Mouse (Mus musculus) hindbrain, embryonic 10.5 days (tissue): ENCODE results near the gene Prpf6. TPM values are rescaled to one million over a fixed set of nuclear protein-coding genes. Genes with fewer than 3 reads are reported as not detected.
A peak's percentile ranks its signal among the peaks of the same experiment; 100 is the strongest.

Experiments
- DNase-seq: peaks from one replicate; pipeline ENCODE4 v3.0.0-alpha.2; 2017; ENCODE audit warnings: low spot score
- H3K27ac ChIP-seq: fragments of 300-500 bp; sonication (generic); 2 replicates; pipeline ENCODE4 v1.5.1; 2016; ENCODE audit warnings: mild to moderate bottlenecking, moderate library complexity
- H3K27me3 ChIP-seq: fragments of 300-500 bp; sonication (generic); 2 replicates; pipeline ENCODE4 v1.6.1; 2016; ENCODE audit warnings: mild to moderate bottlenecking; ENCODE audit not compliant: poor library complexity, insufficient read depth, severe bottlenecking
- H3K36me3 ChIP-seq: fragments of 300-500 bp; sonication (generic); 2 replicates; pipeline ENCODE4 v1.6.1; 2016; ENCODE audit warnings: mild to moderate bottlenecking, moderate library complexity
- H3K4me1 ChIP-seq: fragments of 300-500 bp; sonication (generic); replicated peaks from 2 replicates; pipeline ENCODE4 v1.6.1; 2016; ENCODE audit warnings: mild to moderate bottlenecking
- H3K4me3 ChIP-seq: fragments of 300-500 bp; sonication (generic); 2 replicates; pipeline ENCODE4 v1.5.1; 2016; ENCODE audit warnings: mild to moderate bottlenecking, moderate library complexity
- H3K9me3 ChIP-seq: fragments of 300-500 bp; sonication (generic); 2 replicates; pipeline ENCODE4 v1.6.1; 2016; ENCODE audit warnings: mild to moderate bottlenecking, moderate library complexity
- WGBS: fragments of 180-500 bp; shearing (Covaris S2); methylation state at CpG from one replicate; pipeline ENCODE4 v1.1.7; 2016; 5-methylcytosine and 5-hydroxymethylcytosine counted together
- polyA plus RNA-seq: library from polyadenylated mRNA; unstranded; fragments of >200 nt; fragmentation: Nextera tagmentation; extraction: Ambion mirVana; gene quantifications from 2 replicates; pipeline ENCODE4 v1.2.1, GENCODE M21; 2016

The Prpf6 gene
- polyA plus RNA-seq, 1 experiment from 2014 or later, result 65.0 TPM

DNA sequence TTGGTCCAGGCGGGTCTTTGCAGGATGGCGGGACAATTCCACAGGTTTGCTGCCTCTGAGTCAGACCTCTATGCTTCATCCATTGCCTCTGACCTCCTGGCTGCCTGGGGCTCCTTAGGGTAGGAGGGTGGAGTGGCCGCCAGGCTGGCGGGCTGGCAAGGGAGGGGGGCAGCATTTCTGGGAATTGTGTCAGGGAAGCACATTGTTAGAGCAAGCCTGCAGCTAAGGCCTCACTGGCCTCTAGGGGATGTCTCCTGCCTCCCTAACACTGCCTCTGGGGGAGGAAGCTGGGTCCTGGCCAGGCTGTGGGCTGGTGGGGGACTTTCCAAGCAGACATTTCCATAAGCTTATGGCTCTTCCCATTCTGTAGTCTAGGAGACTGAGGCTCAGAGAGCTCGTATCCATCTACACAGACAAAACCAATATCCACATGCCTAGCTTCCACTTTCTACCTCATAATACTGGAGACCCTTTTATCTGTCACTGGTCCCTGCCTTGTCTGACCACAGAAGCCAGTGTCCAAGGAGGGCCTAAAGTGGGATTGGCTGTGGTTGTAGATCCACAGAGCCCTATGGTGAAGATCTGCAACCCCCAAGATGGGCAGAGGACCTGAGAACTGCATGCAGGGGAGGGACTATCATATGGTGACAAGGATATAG lies 85.6 kb downstream of the Prpf6 start:
- H3K36me3 ChIP-seq, result no peaks in the 10 kb centered on the region
- 54% methylated on average over 5 of the region's 5 CpGs for WGBS
- DNase-seq, result no peak
- no peak overlapping the region for H3K4me3 ChIP-seq
- peaks cover 74% of the 10 kb centered on the region for H3K4me1 ChIP-seq
- H3K9me3 ChIP-seq, result no peaks in the 10 kb centered on the region
- H3K27me3 ChIP-seq, result peaks cover 32% of the 10 kb centered on the region
- peak overlapping the region; percentile 86 for H3K27ac ChIP-seq

GRCm38 (mm10) chr2:181677755-181678098 lies 86.1 kb downstream of the Prpf6 start:
- H3K4me3 ChIP-seq, result no peak overlapping the region
- H3K27ac ChIP-seq, result peak overlapping the region; percentile 86
- H3K27me3 ChIP-seq, result peaks cover 27% of the 10 kb centered on the region
- WGBS, result 53% methylated on average over 3 of the region's 3 CpGs
- H3K36me3 ChIP-seq, result no peaks in the 10 kb centered on the region
- no peaks in the 10 kb centered on the region for H3K9me3 ChIP-seq
- H3K4me1 ChIP-seq, result peaks cover 70% of the 10 kb centered on the region
- no peak for DNase-seq

- Histone ChIP-seq H3K9me3 (no peaks in the 10 kb centered on the region), H3K4me3 (no peak overlapping the region), H3K27ac (no peak overlapping the region), H3K36me3 (no peaks in the 10 kb centered on the region), H3K4me1 (peaks cover 60% of the 10 kb centered on the region), H3K27me3 (peaks cover 16% of the 10 kb centered on the region)
- peak; percentile 74 for DNase-seq
- 50% methylated on average over 1 of the region's 1 CpGs for WGBS
Observed at GRCm38 (mm10) chr2:181678780-181679179, 87.1 kb downstream of the Prpf6 start.

- Histone ChIP-seq H3K27me3 (0 out of 2 replicates have a peak, but pooled peaks cover 6% of the 10 kb centered on the region), H3K36me3 (0 out of 2 replicates have a peak, but pooled peaks cover 8% of the 10 kb centered on the region), H3K4me1 (peaks cover 47% of the 10 kb centered on the region), H3K4me3 (peak within 1 kb of the TSS; percentile 65), H3K27ac (peak within 1 kb of the TSS; percentile 91), H3K9me3 (no peaks in the 10 kb centered on the region)
- WGBS, result under 1% methylated on average over 69 of the region's 69 CpGs
- peak; percentile 82 for DNase-seq
Observed at GRCm38 (mm10) chr2:181679951-181680715, 88.5 kb downstream of the Prpf6 start, which contains the start of gene Tcea2. TSS of gene Tcea2 (plus strand) at chr2:181680310.

- WGBS, result 23% methylated on average over 7 of the region's 7 CpGs
- peak overlapping the region; percentile 65 for H3K4me3 ChIP-seq
- peak overlapping the region; percentile 91 for H3K27ac ChIP-seq
- no peaks in the 10 kb centered on the region for H3K9me3 ChIP-seq
- peaks cover 11% of the 10 kb centered on the region for H3K36me3 ChIP-seq
- no peak for DNase-seq
- H3K4me1 ChIP-seq, result peaks cover 41% of the 10 kb centered on the region
- 0 out of 2 replicates have a peak, but pooled peaks cover 6% of the 10 kb centered on the region for H3K27me3 ChIP-seq
Observed at GRCm38 (mm10) chr2:181680716-181681117, 89.0 kb downstream of the Prpf6 start.

DNA sequence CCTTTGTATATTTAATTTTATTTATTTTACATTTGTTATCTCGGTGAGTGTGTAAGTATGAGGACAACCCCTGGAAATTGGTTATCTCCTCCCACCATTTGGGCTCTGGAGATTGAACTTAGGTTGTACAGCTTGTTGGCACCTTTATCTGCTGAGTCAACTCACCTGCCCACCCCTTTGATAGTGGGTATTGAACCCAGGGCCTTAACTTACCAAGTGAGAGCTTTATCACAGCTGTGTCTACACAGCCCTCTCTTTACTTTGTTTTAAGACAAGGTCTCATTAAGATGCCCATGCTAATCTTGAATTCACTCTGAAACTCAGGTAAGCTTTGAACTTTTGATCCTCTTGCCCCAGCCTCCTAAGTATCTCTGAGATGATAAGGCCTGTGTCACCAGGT lies 90.3 kb downstream of the Prpf6 start:
- Histone ChIP-seq H3K36me3 (peaks cover 23% of the 10 kb centered on the region), H3K4me1 (peaks cover 29% of the 10 kb centered on the region), H3K27ac (no peak overlapping the region), H3K4me3 (no peak overlapping the region), H3K27me3 (0 out of 2 replicates have a peak, but pooled peaks cover 6% of the 10 kb centered on the region), H3K9me3 (no peaks in the 10 kb centered on the region)
- 97% methylated on average over 1 of the region's 1 CpGs for WGBS
- DNase-seq, result no peak

DNA sequence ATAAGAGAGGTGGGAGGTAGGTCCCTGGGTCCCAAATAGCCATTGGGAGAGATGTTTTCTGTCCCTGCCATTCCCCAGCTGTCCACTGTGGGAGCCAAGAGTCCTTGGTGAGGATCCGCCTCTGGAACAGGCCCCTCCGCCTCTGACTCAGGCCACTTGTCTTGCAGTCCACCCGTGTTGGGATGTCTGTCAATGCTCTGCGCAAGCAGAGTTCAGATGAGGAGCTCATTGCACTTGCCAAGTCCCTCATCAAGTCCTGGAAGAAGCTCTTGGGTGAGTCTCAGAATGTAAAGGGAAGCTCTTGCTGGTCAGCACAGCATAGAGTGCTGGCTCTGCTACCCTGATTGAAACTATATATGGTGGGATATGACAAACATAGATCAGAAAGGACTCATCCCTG lies 91.7 kb downstream of the Prpf6 start:
- Histone ChIP-seq H3K4me1 (peaks cover 24% of the 10 kb centered on the region), H3K27ac (no peak overlapping the region), H3K27me3 (0 out of 2 replicates have a peak, but pooled peaks cover 6% of the 10 kb centered on the region), H3K9me3 (no peaks in the 10 kb centered on the region), H3K4me3 (no peak overlapping the region), H3K36me3 (peaks cover 37% of the 10 kb centered on the region)
- no peak for DNase-seq
- 63% methylated on average over 4 of the region's 4 CpGs for WGBS

- Histone ChIP-seq H3K4me3 (no peak overlapping the region), H3K27ac (no peak overlapping the region), H3K36me3 (peaks cover 51% of the 10 kb centered on the region), H3K9me3 (no peaks in the 10 kb centered on the region), H3K27me3 (0 out of 2 replicates have a peak, but pooled peaks cover 6% of the 10 kb centered on the region), H3K4me1 (peaks cover 15% of the 10 kb centered on the region)
- WGBS, result 88% methylated on average over 1 of the region's 1 CpGs
- no peak for DNase-seq
Observed at GRCm38 (mm10) chr2:181684713-181685112, 93.0 kb downstream of the Prpf6 start.

- 97% methylated on average over 4 of the region's 4 CpGs for WGBS
- Histone ChIP-seq H3K4me1 (peaks cover 7% of the 10 kb centered on the region), H3K36me3 (peaks cover 60% of the 10 kb centered on the region), H3K27ac (no peak overlapping the region), H3K27me3 (0 out of 2 replicates have a peak, but pooled peaks cover 5% of the 10 kb centered on the region), H3K4me3 (no peak overlapping the region), H3K9me3 (no peaks in the 10 kb centered on the region)
- DNase-seq, result no peak
Observed at GRCm38 (mm10) chr2:181685686-181686085, 94.0 kb downstream of the Prpf6 start.

DNA sequence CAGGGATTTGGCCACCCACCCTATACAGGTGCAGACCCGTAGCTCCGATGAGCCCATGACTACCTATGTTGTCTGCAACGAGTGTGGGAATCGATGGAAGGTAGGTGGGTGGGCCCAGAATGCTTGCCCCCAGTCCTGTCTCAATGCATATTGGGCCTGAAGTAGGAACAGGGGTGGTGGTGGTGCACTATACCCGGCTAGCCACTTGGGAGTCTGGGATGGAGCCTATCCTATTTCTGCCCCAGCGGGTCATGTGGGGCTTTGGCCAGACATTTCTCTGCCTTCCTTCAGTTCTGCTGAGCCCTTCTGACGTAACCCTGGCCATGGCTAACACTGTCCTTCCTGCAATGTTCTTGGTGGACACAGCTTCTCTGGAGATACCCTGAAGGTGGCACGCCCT lies 95.9 kb downstream of the Prpf6 start:
- Histone ChIP-seq H3K4me3 (no peak overlapping the region), H3K9me3 (no peaks in the 10 kb centered on the region), H3K27ac (no peak overlapping the region), H3K4me1 (peaks cover 5% of the 10 kb centered on the region), H3K36me3 (peaks cover 64% of the 10 kb centered on the region), H3K27me3 (no peaks in the 10 kb centered on the region)
- DNase-seq, result peak; percentile 1
- WGBS, result 94% methylated on average over 8 of the region's 8 CpGs

DNA sequence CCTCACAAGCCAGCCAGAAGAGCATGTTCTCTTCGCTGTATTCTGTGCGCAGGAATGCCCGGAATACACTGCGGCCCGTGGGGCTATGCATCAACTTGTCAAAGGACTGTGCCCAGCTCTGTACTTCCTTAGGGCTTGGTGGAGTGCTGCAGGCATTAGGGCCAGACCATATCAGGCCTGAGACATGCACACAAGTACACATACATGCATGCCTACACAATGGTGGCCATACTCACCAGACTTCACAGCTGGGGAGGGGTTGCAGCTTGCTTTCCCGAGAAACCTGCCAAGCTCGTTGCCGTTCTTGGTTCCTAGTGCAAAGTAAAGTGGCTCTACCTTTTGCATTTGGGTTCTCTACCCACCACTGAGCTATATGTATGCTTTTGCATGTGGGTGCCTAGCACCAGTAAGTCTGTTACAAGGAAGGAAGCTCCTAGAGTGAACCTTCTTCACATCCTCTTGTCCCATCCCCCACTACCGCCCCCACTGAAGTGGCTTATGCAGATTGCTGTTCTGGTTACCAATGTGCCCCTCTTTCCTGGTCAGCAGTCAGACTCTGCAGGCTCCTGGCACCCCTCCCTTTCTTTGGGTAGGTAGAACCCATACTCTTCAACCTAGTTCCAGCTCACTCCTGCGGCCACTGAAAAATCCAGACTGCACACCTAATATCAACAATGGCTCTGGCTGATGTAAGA lies 97.9 kb downstream of the Prpf6 start:
- peaks cover 23% of the 10 kb centered on the region for H3K4me1 ChIP-seq
- H3K36me3 ChIP-seq, result peaks cover 62% of the 10 kb centered on the region
- H3K27ac ChIP-seq, result no peak overlapping the region
- 92% methylated on average over 10 of the region's 10 CpGs for WGBS
- no peaks in the 10 kb centered on the region for H3K9me3 ChIP-seq
- DNase-seq, result no peak
- no peak overlapping the region for H3K4me3 ChIP-seq
- 0 out of 2 replicates have a peak, but pooled peaks cover under 1% of the 10 kb centered on the region for H3K27me3 ChIP-seq

GRCm38 (mm10) chr2:181691083-181691482 lies 99.4 kb downstream of the Prpf6 start:
- Histone ChIP-seq H3K27ac (no peak overlapping the region), H3K27me3 (peaks cover 13% of the 10 kb centered on the region), H3K9me3 (no peaks in the 10 kb centered on the region), H3K4me3 (no peak overlapping the region), H3K4me1 (peaks cover 23% of the 10 kb centered on the region), H3K36me3 (peaks cover 50% of the 10 kb centered on the region)
- DNase-seq, result no peak
- 89% methylated on average over 6 of the region's 6 CpGs for WGBS
